Mouse (Mus musculus) retina, adult 2 months (tissue): ENCODE measurements at regions not wholly inside any gene's neighbourhood (a gene's known extent, or its start where the extent isn't known, plus 50 kb on each side); places are given as distances from the start of the nearest gene placed in this dataset.

Source experiments
- DNase-seq: peaks from one replicate; pipeline ENCODE4 v3.0.0-alpha.2; 2012; ENCODE audit warnings: low read depth, low spot score

- DNase-seq = no peak
Measured at GRCm38 (mm10) chr13:101824962-101825361, 56.9 kb upstream of the Pik3r1 start.

GRCm38 (mm10) chr13:101831872-101832629, 64.0 kb upstream of the Pik3r1 start:
- no peak for DNase-seq

- DNase-seq = no peak
Measured at GRCm38 (mm10) chr13:101834546-101834945, 66.5 kb upstream of the Pik3r1 start.

GRCm38 (mm10) chr13:101836992-101837391, 69.0 kb upstream of the Pik3r1 start:
- no peak for DNase-seq

GRCm38 (mm10) chr13:101844461-101845440, 76.7 kb upstream of the Pik3r1 start:
- DNase-seq = no peak

GRCm38 (mm10) chr13:101846016-101846415, 78.0 kb upstream of the Pik3r1 start:
- DNase-seq = no peak

GRCm38 (mm10) chr13:101847879-101848600, 80.0 kb upstream of the Pik3r1 start:
- DNase-seq = no peak

- no peak for DNase-seq
Measured at GRCm38 (mm10) chr13:101848601-101849147, 80.7 kb upstream of the Pik3r1 start.

- no peak for DNase-seq
Measured at GRCm38 (mm10) chr13:101849416-101849815, 81.4 kb upstream of the Pik3r1 start.

- no peak for DNase-seq
Measured at GRCm38 (mm10) chr13:101851329-101851728, 83.3 kb upstream of the Pik3r1 start.

- no peak for DNase-seq
Measured at GRCm38 (mm10) chr13:101852960-101853359, 84.9 kb upstream of the Pik3r1 start.

- DNase-seq = no peak
Measured at GRCm38 (mm10) chr13:101855141-101855540, 87.1 kb upstream of the Pik3r1 start.

- no peak for DNase-seq
Measured at GRCm38 (mm10) chr13:101860704-101861103, 92.7 kb upstream of the Pik3r1 start.

GRCm38 (mm10) chr13:101862011-101862410, 94.0 kb upstream of the Pik3r1 start:
- no peak for DNase-seq

- DNase-seq = no peak
Measured at GRCm38 (mm10) chr13:101863015-101863414, 95.0 kb upstream of the Pik3r1 start.

GRCm38 (mm10) chr13:101863602-101864001, 95.6 kb upstream of the Pik3r1 start:
- no peak for DNase-seq

GRCm38 (mm10) chr13:101866843-101867242, 98.8 kb upstream of the Pik3r1 start:
- no peak for DNase-seq

GRCm38 (mm10) chr13:101874761-101875160, 106.7 kb upstream of the Pik3r1 start:
- DNase-seq = no peak

- no peak for DNase-seq
Measured at GRCm38 (mm10) chr13:101876069-101876468, 108.1 kb upstream of the Pik3r1 start.

- no peak for DNase-seq
Measured at GRCm38 (mm10) chr13:101876601-101877000, 108.6 kb upstream of the Pik3r1 start.

- no peak for DNase-seq
Measured at GRCm38 (mm10) chr13:101878168-101878567, 110.2 kb upstream of the Pik3r1 start.
